Mouse (Mus musculus) regulatory T cell (primary cell): Measurements from ENCODE around the gene Mgll.

ENCODE experiments used
- in situ Hi-C: fragments of 300-600 bp; cut with MboI, MseI; formaldehyde crosslinking; loops from one replicate; pipeline ENCODE4 v1.15.1; 2025; ENCODE audit warnings: high pct_unique_total_duplicates

Gene Mgll

DNA sequence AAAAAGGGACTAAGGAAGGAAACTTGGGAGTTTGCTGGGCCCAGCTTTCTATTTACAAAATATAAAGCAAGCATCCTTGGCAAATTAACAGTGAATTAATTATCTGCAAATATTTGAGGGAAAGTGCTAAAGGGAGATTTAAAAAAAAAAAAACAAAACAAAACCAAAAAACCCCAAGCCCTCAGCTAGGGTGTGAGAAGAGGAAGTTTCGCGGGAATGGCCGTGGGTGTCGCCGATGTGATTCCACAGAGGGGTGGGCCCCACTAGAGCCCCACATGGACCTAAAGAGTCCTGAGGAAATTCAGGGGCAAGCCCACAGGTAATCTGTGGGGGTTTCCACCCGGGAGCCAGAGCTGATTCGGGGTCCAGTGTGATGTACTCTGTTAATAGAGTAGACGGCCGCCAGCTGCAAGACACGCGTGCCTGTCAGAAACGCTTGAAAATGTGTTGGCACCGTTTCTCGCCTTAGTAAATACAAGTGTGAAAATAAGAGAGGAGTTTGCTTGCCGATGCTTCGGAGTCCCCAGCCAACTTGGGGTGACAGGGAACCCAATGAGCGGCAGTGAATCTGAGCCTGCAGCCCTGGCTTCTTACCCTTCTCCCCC, 46.2 kb downstream of the Mgll start:
- in situ Hi-C loops = no loop called here

DNA sequence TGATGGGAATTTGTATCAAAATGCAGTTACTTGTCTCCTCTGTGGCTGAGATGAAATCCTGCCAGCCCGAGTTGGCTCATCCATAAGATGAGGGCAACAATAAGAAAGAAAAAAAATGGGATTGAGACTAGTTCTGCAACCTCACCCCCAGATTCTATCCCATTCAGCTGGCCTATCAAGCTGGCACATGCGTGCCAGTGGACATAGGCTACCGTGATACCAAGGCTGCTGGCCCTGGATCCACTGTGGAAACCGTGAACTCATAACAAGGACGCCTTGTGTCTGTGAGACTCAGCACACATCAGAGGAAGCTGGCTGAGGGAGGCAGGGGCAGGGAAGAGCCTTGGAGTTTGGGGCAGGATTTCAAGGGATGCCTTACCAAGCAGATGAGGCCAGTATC, 46.8 kb downstream of the Mgll start:
- in situ Hi-C loops = no loop called here

DNA sequence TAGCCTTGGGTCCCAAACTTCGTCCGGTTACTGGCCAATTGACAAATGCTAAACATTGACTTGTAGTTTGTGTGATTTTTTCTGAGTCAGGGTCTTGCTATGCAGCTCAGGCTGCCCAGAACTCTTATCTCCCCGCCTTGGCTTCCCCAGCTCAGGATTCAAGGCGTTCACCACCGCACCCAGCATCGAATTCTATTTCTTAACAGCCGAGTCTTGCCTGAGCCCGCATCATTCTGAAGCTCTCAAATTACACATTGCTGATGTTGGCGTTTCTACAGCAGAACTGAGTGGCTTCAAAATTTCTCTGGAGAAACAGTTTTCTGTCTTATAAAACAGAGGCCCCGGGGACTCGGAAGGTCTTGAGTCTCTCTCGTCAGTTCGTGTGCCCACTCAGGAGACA, 47.8 kb downstream of the Mgll start:
- in situ Hi-C loops = no loop called here

DNA sequence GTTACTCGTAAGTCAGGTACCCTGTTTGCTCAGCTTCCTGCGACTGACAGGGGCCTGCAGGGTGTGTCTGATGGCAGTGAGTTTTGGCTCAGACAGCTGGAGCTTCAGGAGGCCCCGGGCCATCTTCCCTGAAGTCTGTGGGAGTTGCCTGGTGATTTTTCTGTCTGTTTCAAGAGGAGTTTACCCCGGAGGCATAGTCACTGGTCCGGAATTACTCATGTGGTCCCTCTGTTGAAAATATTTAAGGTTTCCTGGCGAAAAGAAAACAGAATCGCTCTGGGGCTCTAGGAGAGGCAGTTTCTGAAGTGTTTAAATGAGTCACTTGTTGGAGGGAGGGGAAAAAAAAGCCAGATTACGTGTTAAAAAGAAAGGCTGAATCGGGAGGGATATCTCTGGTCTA, 49.8 kb downstream of the Mgll start:
- in situ Hi-C loops = no loop called here

DNA sequence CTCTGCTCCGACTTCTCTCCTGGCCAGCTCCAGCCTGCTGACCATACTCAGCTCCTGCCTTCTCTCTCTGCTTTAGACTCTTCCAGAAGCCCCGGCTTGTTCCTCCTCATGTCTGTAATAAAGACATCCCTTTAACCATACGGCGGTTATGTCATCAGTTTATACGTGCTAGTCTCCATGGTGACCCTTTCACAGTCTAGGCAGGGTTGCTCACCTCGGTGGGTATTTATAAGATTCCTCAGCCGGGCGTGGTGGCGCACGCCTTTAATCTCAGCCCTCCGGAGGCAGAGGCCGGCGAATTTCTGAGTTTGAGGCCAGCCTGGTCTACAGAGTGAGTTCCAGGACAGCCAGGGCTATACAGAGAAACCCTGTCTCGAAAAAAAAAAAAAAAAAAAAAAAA, 51.1 kb downstream of the Mgll start:
- in situ Hi-C loops = no loop called here

DNA sequence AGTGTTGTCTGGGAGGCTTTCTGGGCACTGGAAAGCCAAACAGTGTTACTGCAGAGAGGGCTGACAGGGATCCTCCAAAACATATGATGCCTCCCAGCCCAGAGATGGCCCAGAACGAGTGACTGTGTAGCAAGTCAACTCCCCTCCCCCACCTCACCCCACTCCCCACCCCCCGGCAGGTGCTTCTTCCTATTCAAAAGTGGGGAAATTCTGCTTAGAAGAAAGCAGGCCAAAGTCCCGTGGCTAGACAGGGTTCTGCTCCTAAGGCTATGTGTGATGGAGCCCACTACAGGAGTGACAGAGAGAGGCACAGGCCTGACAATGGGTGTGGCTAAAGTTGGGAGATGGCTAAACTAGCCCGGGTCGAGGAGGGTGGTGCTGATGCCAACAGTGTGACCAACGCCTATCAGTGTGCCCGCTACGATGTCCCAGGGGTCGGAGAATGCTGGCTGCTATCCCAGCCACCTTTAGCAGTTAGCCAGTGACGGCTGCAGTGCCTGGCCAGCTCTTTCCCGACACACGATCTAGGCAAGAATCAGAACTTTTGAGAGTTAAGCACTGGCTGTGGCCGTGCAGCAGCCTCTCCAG, 52.2 kb downstream of the Mgll start:
- in situ Hi-C loops = no loop called here

DNA sequence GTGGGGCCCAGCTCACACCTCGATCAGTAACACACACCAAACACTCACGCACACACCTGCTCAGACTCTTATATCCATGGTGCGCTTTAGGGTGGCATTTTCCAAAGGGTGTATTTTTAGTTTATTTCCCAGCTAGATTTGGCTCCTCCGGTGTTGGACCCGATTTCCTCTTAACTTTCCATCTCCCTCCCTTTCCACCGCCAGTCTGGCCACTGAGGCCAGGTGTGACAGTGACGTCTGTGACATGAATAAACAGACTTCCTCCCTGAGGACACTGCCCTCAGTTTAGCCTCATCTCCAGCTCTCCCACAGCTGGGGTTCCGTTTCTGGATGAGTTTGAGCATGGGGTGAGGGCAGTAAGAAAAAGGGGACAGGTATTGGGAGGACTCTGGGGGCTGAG, 52.8 kb downstream of the Mgll start:
- in situ Hi-C loops = no loop called here

DNA sequence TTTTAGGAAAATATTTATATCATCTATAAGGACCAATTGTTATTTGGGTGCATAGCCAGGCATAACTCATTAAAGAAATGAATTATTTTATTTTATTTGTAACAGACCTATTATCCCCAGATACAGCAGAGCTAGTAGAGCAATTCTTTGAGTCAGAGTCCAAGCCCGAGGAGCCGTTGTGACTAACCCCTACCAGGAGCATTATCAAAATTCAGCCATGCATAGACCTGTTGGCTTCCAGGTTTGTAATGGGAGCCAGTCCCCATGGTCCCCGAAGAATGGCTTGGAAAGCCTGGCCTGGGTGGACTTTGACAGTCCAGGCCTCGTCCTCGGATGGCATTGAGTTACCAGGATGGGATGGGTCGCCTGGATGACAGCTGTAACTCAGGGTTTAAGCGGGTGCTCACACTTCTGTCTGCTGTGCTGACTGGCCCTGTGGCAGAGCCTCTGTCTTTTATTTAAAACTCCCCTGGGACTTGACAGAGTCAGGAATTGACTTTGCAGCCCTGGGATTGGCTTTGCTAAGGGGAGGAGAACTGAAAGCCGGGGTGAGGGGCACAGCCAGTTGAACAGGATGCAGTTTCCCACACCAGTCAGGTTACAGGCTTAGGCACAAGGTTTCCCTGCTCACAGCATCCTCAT, 54.0 kb downstream of the Mgll start:
- in situ Hi-C loops = no loop called here

DNA sequence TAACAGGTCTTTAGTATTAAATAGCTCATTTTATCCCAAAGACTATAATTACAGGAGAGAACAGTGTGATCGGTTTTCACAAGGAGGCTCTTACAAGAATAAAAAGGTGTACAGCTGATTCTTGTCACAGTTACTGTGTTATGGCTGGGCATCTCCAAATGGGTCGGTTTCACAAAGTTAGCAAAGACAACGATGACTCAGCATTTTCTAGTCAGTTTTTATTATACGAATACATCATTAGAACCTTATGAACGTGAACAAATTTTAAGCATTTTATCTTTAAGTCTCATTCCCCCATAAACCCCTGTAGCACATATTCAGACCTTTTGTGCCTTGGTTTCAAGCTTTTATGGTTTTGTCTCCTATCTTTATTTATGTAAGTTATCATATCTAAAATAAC, 55.5 kb downstream of the Mgll start:
- in situ Hi-C loops = no loop called here

DNA sequence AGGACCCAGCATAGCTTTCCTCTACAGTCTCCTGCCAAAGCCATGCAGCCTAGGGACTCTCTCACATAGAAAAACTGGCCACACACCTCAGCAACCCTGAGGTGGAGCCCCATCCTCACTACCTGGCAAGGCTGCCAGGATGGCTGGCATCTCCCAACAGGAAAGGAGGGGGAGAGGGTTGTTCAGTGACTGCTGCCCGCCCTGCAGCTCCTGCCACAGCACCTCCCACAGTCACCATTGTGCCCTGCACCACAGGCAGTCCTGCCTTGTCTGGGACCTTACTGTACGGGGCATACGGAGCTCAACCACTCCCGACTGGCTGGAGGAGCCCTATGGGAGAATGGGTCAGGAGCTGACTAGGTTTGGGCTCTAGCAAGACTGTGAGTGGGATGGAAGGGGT, 57.7 kb downstream of the Mgll start:
- in situ Hi-C loops = no loop called here

DNA sequence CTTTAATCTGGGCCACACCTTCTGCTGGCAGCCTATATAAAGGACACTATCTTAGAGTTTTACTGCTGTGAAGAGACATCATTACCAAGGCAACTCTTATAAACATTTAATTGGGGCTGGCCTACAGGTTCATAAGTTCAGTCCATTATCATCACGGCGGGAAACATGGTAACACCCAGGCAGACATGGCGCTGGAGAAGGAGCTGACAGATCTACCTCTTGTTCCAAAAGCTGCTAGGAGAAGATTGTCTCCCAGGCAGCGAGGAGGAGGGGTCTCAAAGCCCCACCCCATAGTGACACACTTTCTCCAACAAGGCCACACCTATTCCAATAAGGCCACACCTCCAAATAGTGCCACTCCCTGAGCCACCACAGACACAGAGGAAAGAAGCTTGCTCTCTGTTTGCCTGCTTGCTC, 58.8 kb downstream of the Mgll start:
- in situ Hi-C loops = no loop called here

DNA sequence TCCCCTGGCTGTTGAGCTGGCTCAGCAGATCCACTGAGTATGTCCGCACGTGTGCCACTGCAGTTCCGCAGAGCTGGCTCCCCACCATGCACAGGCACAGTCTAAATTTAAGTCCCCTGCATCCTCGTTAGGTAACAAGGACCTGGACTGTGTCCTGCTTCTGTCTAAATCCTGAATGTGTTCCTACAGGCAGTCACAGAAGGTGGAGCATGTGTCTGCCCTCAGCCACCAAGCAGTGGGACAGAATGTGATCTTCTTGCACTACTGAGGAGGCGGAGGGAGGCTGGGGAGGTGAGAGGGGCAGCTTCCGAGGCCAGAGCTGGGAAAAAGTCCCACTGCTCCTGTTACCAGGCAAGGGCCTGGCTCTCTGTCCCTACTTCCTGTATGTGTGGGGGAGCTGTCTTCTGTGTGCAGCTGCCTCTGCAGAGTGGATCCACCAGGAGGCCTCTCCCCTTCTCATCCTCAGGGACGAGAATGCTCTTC, 60.5 kb downstream of the Mgll start:
- in situ Hi-C loops = no loop called here

DNA sequence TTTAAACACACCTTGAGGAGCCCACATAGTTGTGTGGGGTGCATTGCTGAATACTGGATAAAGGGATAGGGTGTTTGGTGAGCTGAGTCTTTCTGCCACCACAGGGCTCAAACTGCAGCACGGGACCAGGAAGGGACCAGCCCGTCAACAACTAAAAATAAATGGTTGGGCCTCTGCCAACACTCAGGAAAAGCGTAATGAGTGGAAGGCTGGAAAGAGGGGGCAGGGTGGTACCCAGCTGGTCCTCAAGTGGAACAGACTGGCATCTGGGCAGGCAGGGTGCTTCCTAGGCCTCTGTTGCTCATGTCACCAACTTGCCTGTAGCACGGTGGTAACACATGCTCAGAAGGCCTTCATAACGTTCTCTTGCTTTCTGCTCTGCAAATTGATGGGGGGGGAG, 61.1 kb downstream of the Mgll start:
- in situ Hi-C loops = no loop called here

DNA sequence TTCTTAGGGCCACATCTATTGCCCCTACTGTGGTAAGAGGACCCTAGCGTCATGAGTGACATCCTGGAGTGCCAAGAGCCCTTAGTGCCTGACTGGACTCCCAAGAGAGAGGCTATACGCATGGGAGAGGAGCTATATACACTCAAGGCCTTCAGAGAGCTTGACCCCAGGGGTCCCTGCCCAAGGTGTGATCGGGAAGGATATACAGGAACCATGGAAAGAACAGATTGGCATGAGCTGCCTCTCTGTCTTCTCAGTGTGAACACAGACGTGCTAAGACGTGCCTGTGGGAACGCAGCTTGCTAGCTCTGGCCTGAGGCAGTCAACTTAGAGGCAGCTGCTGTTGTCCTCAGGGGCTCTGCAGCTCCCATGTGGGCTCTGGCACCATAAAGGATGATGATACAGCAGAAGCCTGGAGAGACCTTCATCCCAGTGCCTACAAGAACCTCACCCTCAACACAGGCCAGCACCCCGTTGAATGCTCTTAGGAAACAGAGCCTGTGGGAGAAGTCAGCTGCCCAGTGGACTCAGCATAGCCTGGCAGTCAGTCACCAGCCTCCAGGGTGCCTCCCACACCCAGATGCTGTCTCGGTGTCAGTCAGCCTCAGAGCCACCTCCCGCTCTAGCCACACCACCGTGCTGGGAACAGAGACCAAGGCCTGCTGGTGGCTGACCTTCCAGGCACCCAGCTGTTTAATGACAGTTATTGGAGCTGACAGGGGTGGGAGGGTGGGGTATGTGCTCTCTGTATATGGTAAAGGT, 61.8 kb downstream of the Mgll start:
- in situ Hi-C loops = no loop called here

DNA sequence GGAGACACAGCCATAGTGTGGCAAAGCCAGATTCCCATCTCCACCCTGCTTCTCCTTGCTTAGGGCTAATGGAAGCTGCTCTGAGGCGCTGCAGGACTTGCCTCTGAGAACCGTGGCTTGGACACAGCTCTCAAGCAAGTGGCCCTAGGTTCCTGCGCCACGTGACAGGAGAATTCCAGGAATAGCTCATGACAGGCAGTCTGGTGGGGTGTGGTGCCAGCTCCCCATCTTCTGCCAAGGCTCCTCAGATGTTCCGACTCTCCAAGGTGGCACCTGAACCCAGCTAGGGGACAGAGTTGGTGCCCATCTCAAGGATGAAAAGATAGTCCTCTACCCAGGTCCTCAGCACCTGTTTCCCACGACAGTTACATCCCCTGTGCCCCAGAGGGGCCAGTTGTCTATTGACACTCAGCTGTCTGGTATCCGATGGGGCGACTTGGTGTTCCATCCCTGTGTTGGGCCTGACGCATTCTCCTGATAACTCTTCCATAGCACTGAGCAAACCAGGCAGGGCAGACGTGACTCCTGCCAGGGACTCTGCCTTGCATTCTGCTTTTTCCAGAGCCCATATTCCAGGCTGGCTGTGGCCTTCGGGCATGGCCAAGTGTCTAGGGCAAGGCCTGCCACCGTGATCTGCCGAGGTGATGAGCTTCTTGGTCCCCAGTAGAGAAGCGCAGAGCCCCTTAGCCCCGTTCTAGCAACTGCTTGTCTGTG, 62.7 kb downstream of the Mgll start:
- in situ Hi-C loops = no loop called here

DNA sequence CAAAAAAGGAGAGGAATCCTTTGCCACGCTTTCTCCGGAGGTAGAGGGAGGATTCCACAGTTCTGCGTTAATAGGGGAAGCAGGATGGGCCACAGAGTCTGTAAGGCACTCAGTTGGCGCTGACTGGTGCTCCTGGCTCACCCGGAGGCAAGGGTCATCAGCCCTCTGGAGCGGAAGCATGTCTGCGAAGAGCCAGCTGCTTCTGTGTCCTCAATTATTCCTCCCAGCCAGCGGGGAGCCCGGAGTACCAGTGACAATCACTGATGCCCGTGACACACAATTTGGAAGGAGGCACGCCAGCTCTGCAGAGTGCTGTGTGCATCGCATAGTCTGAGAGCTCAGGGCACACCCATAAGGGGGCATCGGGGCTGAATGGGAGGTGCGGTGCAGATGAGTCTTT, 63.3 kb downstream of the Mgll start:
- in situ Hi-C loops = no loop called here

DNA sequence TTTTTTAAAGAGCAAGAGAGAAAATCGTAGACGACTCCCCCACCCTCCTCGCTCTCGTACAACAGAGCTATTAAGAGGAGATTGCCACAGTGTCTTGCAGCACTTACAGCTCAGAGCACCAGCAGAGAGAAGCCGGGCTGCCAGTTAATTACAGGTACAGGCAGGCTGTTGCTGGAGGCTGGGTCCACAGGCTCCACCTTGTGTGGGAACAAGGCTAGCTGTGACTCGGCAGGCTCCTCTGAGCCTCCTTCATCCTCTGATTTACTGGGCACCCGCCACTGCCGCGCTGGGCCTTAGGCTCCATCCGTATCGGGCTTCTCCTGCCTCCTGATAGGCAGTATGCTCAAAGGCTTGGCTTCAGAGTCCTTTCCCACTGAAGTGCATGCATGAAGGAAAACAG, 64.0 kb downstream of the Mgll start:
- in situ Hi-C loops = no loop called here

DNA sequence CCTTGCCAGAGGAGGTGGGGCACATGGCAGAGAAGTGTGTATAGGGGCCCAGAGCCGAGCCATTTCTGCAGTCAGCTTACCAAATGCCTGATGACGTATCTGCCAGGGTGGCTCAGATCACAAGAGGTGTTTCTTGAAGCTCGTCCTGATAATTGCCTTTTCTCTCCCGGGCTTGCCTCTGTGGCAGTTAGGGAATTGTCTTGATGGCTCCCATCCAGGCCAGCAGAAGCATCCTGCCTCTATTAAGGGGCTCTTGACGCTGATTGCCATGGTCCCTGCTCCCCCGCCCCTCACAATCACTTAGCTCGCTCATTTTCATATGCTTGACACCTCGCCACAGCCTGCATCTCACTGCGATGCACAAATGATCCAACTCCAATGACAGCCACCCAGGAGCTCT, 67.1 kb downstream of the Mgll start:
- in situ Hi-C loops = no loop called here

DNA sequence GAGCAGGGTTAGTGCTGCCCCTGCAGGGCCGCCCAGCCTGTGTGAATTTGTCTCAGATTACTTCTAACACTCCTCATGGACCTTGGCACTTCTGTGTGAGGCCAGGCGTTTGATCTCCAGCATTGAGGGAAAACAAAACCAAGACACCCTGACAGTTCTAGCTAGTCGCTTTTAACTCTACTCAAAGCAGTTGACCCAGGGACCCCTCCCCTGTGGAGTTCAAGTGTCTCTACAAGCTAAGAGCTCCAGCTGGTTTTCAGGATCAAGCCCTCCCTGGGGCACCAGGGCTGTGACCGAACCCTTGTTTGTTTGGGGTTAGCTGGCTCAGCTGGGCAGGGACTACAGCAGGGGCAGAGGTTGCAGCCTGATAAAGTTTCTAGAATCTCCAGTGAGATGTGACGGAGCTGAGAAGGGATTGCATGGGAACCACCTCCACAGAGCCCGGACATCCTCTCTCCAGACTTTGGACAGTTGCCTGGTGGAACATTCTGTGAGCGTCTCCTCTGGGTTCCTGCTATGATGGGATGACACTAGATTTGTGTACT, 68.0 kb downstream of the Mgll start:
- in situ Hi-C loops = no loop called here

DNA sequence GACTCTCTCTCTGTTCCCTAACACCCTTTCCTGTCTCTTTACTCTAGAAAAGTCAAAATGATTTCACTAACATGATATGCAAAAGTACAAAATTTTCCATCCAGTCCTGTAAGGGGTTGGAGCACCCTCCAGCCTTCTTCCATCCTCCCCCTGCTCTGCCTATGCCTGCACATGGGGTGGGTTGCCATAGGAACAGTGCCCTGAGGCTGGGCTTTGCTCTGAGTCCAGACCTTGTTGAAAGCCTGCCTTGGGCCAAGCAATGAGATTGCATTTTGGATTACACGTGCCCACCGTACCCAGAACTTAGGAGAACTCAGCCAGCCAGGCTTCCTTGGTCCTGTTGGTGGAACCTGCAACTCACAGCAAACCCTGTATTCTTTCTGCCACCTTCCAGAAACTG, 69.0 kb downstream of the Mgll start:
- in situ Hi-C loops = no loop called here

DNA sequence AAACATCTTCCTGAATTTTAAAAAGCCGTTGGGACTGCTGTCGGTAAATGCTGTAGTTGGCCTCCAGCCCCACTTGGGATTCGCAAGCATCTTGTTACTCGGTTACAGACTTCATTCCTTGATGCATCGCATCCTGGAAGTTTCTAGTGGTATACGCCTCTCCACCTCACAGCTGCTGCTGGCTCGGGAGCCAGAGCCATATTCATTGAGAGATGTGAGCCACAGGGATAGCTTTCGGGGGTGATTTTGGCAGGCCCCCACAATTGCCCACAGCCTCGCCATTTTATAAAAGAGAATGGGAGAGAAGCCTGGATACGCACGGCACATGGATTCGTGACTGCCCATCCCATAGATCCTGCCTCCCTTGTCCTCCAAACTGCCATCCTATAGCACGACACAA, 69.7 kb downstream of the Mgll start:
- in situ Hi-C loops = no loop called here

DNA sequence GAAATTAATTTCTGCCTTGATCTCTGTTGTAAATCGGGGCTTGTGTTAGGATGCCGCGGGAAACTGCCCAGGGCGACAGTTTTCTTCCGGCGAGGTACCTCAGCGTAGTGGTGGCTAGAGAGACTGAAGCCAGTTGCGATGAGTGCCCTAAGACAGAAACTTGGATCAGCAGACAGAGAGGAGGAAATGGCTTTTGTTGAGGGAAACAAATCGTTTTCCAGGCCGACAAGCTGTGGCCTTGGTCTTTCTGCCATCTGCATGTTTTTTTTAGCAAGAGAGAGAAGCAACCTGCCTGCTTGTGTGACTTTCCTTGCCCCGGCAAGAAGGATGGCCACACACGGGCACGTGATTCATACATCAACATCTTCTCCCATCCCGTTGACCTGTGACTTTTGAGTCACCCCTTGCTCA, 70.4 kb downstream of the Mgll start:
- in situ Hi-C loops = no loop called here
